Mouse (Mus musculus) spleen, postnatal 10 days (tissue): ENCODE data around the gene Glod5.
A peak's percentile ranks its signal among the peaks of the same experiment; 100 is the strongest.

Source experiments
- DNase-seq, 2 experiments: peaks; one replicate each; pipeline ENCODE4 v3.0.0; 2021 to 2022; ENCODE audit warnings: low spot score in 2 of 2

Glod5 gene

DNA sequence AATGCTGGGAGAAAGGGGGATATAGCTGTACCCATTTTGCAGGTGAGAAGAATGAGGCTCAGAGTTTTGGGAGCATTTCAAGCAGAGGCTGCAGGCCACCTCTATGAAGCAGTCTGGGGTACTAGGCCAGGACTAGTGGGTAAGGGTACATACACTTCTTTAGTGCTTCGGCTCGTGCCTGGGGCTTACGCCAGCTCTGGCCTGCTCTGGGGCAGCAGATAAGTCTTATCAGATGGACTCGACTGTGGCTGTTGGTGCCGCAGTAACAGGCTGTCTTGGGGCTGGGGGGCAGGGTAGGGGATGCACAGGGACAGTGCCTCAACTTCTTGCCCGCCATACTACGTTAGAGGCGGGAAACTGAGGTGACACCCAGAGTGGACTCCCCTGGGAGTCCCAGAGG lies 50.1 kb downstream of the Glod5 start:
- peak; percentile 38 to 49 for DNase-seq

DNA sequence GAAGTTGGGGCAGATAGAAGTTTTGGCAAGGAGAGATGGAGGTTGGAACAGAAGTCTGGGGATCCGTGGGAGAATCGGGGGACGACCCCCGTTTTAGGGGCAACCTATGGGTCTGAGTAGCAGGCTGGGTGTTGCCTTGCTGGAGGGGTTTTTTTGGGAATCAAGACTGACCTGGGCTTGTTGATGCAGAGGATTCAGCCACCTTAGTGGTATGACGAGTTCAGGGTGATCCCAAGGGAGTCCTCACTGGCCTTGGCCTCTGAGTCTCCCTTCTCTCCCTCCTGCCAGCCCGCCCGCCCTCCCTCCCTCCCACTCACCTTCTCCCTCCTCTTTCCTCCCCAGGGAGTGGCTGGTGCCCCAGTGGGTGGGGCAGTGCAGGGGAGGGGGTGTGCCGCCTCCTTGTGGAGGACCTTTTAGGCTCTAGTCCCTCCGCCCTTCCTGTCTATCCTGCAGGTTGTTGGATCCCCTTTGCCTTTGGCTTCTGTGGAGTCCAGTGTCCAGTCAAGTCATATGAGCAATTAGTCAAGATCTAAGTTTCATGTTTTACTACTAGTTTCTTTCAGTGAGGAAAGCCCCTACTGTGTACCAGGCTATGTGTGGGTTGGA lies 50.6 kb downstream of the Glod5 start:
- DNase-seq, result peak; percentile 41 to 70

DNA sequence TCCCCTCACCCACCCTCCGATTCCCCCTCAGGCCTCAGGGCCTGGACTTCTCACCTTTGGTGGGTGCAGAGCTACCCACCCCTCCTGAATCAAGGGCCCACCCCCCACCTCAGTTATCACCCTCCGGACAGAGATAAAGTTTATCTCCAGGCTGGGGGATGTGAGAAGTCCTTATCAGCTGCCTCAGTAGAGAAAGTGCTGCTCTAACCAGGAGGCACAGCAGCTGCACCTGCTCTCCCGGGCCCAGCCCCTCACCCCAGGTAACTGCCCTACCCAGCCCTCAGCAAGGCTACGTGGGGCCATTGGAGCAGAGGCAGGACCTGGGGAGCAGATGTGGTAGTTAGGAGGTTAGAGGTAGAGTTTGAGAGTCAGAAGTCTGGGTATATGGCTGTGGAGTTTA lies 52.1 kb downstream of the Glod5 start:
- no peak for DNase-seq

GRCm38 (mm10) chrX:7963829-7964626 lies 54.3 kb downstream of the Glod5 start:
- peak in 1 of 2 experiments; percentile 15 for DNase-seq

DNA sequence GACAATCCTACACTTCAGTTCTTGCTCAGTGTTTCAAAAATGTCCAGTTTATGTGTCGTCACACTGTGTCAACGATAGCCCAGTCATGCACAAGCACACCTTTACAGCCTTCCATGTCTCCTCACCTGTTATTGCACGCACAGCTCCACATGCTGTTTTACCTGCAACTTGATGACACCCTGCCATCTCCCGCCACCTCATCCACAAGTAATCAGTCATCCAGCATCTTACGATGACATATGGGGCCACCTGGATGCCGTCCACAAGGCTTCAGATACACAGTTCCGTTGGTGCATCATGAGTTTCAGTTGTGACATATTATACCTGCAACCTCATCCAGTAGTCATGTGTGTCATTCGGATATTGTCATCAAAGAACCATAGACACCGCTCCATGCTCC lies 59.4 kb downstream of the Glod5 start:
- no peak for DNase-seq
